Mouse (Mus musculus) right cerebral cortex, adult 18-20 months (tissue): ENCODE results near the gene A730071L15Rik.

Source experiments
- DNase-seq: peaks from one replicate; pipeline ENCODE4 v3.0.0; 2022; ENCODE audit warnings: mixed read lengths

Gene A730071L15Rik

DNA sequence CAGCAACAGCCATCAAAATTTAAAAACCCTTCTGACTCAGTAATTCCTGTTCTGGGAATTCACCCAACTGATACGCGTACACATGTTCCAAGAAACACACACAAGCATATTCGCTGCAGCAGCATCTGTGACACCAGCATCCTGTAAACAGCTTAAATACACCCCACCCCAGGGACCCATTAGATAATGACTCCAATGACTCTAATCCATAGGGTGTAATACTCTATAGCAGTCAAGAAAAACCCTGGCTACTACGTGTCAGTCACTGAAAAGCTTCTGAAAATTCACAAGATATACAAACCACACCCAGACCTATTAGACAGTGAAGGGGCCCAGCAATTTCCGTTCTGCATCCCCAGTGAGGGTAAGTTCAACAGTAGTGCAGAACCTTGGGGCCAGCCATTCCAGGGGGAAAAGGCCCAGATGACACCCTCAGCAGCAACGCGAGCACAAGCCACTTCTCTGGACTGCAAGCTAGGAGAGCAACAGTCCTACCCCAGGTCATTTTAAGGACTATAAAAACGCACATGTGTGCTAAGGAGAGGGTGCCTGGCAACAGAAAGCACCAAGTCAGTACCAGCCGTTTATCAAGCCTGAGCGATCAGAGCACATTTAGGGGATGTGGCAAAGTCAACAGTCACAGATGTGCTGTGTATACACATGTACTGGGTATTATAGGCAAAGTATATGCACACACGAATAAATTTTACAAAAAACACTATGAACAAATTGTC, 15.5 kb upstream of the A730071L15Rik start:
- no peak for DNase-seq

DNA sequence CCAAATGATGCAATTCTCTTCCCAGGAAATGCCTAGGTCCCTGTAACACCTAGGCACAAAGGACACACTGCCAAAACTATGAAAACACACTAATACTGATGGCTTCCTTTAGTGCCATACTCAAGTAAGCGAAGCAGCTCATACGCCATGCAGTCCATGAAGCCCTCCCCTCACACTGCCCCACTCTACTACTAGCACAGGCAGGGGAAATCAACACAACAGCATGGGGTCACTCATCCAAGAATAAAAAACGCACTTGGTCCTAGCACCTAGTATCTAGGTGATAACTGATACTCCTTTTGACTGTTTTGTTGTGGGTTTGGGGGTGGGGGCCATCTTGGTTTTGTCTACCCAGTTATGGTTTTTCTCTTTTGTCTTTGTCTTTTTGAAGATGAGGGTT, 12.4 kb upstream of the A730071L15Rik start:
- no peak for DNase-seq

DNA sequence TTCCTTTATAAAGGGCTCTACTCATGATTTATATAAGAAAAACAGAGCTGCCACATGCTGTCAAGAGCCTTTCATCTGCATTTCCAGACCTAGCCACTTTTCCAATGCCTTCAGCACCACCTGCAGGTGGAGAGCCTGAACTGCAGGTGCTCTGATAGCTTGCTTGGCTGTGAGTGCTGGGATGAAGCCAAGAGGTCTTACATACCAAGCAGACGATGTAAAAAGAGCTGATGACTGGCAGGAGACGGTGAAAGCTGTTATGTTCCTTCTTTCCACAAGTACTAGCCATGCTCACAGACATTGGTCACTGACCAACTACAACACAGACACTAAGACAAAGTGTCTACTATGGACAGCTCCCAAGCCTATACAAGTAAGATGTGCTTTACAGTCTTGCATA, 12.0 kb upstream of the A730071L15Rik start:
- peak; percentile 93 for DNase-seq

DNA sequence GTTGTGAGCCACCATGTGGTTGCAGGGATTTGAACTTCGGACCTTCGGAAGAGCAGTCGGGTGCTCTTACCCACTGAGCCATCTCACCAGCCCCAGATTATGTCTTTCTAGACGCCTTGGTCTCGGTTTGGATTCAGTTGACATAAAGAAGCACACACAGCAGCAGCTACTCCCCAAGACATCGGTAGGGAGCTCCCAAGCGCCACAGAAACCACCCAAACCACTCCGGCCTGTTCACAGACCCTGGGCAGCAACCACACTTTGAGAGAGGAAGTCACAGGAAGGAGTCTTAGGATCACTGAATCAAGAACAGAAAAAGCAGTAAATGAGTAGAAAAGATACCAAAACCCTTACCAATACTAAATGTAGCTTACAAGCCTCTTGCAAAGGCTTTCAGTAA, 3.0 kb upstream of the A730071L15Rik start:
- no peak for DNase-seq

DNA sequence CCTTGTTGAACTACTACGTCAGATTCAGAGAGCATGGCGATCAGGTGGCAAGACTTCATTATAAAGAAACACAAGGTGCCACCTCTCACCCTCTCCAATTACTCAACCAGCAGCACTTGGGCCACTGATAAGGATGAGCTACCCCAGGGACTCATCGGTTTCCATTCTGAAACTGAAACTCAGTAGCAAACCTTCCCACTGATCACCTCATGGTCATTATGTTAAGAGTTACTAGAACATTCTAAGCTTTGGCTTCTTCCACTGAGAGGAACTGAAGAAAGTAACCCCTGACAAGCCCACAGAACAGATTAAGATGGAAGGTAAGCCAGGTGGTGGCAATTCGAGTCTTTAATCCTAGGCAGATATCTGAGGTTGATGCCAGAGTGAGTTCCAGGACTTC, 1.4 kb upstream of the A730071L15Rik start:
- DNase-seq = no peak

DNA sequence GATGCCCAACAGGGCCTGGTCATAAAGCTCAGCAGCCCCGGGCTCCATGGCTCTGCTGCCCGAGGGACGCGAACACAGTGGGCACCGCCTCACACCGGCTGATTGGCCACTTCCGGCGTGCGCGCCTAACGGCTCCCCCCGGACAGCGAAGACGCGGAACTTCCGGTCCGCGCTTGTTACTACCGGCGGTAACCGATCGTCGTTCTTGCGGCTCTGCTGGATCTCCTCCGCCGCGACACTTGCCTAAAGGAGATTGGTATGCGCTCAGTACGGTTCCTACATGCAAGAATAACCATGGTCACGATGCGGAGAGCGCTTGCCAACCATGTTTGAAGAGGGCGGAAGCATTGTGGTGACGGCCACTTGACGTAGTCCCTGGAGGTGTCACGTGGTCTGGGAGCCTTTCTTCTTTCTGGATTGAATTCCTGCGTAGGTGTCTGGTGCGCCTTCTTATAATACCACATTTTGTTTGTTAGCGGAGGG, 299 bp downstream of the A730071L15Rik start, which contains the start of gene Nudcd3:
Nudcd3 (minus strand) TSS at position 329 of the 483 bp plus-strand sequence.
- DNase-seq = peak; percentile 90

DNA sequence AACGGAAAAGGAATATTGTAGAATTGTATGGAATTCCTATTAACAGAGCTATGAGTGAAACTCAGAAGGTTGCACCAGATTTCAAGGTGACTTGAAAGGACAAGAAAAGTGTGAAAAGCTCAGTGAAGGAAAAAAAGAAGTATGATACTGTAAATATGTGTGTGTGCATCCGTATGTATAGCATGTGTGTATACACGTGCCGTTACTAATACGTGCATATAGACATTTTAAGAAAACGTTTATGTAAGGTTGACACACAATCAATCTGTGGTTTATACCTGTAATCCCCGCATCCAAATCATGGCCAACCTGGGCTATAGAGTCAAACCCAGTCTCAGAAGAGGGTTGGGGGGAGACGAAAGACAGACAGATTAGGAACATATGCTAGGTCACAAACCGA, 741 bp downstream of the A730071L15Rik start:
- DNase-seq = no peak

DNA sequence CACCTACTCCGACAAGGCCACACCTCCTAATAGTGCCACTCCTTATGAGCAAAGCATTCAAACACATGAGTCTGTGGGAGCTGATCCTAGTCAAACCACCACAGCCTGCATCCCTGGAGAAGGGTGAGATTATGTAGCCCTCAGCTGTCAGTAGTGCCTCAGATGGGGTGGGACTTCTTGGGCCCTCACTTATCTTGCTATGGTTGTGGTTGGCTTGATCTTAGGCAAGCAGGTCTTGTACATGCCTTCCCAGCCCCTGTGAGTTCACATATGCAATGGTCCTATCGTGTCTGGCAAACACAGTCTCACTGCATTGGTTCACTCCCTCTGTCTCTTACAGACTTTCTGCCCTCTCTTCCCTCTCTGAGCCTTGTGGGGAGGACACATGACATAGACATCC, 7.3 kb downstream of the A730071L15Rik start:
- no peak for DNase-seq

DNA sequence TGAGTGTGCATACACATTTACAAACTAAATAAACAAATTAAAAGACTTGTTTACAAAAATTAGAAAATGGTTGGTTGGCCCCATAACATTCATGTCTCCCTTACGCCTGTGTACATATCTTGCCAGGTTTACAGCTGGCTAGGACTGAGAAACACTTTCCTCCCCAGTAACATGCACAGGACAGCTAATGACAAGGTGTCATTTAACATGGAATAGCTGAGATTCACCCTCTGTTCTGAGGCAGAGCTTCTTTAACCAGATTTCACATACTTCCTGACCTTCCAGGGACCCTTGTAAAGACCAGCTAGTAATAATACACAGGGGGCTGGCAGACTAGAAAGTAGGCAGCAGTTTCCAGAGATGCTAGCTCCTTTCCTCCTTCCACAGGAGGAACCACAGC, 8.3 kb downstream of the A730071L15Rik start:
- no peak for DNase-seq

DNA sequence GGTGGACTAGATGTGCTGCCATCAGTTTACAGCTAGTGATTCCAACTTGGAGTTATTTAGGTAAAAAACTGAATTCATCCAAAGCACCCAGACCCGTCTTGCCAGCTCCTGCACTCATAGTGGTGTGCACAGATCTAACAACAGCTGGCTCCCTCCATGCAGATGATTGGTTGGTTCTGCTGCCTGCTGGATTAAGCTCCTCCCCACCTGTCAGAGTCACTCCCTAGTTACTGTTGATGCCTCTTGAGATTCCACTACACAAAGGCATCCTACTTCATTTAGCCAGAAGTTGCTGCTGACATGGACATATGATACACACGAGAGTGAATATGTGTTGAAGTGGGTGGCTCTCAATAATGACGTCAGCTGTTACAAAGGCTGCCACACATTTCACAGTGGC, 17.0 kb downstream of the A730071L15Rik start:
- DNase-seq = no peak

DNA sequence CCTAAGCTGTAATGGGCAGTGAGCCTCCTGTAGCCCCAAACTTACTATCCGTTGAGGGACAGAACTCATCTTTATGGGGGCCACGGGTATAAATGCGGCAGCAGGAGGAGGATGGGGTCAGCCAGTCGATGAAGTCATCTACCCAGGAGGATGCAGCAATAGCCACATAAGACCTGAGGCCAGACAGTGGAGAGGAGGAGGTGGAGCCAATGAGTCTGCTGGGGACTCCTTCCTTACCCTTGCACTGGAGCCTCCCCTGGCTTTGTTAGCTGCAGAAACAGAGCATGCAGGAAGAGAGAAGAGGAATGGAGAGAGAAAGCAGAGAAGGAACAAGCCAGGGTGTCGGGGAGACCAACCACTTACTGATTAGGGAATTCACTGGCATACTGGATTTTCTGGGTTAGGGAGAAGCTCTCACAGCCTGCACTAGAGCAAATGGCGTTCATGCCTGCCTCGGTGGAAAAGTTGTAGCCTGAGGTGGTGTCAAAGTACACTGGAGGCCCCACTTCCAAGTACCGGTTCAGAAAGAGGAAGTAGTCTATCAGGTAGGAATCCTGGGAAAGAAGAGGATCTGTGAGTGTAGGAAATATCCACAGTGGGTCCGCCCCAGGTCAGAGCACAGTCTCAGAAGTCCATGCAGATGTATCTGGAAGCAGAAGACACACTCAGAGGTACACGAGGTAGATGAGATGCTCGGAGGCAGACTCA, 18.5 kb downstream of the A730071L15Rik start:
- no peak for DNase-seq

DNA sequence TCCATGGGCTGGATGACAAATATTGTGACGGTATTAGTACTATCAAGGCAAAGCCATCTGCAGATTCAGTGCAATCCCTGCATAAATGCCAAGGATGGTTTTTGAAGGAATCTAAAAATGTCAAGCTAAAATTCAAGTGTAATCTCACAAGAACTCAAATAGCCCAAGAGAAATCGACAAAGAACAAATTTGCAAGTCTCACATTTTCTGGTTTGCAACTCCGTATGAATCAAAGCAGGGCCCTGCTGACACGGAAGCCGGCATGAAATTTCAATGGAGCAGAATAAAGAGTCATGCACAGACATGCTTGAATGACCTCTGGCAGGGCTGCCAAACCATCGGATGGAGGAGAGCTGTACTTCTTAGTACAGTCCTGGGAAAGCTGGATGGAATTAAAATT, 20.1 kb downstream of the A730071L15Rik start:
- DNase-seq = no peak

DNA sequence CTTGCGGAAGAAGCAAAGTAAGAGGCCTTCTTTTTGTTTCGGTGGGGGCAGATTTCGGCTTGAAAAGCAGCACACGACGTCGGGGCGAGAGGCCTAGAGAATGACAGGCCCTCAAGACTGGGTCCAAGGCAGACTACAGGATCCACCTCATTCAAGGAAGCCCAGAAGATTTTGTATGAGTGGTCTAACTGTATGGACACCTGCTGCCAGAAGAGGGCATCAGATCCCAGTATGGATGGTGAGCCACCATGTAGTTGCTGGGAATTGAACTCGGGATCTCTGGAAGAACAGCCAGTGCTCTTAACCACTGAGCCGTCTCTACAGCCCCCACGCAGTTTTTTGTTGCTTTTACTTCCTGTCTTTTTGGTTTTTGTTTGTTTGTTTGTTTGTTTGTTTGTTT, 22.4 kb downstream of the A730071L15Rik start:
- no peak for DNase-seq

DNA sequence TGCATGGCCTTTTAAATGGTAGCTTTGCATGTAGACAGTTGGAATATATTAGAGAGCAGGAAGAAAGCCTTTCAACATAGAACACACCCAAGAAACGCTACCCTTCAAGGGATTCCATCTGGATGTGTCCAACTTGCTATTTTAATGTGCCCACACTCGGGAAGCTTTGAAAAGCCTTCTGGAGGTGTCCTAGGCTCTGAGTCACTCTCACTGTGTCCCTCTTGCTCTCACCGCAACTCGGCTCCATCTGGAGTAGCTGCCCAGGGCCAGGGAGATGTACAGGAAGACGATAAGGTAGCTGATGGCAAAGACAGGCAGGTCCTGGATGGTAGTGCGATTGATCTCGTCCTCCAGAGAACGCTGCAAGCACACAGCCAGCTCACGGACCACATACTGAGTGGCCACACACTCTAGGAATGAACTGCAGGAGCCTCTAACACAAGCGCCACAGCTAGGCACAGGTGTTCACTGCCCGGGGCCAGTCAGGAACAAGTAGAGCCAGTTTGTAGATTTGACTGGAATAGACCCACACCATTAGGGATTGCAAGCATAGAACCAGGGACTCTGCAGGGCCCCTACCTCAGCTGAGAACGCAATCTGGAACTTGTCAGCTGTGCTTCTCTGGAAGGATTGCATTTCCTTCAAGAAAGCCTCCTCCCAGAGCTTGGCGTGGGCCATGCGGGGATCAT, 24.9 kb downstream of the A730071L15Rik start:
- DNase-seq = peak; percentile 75

DNA sequence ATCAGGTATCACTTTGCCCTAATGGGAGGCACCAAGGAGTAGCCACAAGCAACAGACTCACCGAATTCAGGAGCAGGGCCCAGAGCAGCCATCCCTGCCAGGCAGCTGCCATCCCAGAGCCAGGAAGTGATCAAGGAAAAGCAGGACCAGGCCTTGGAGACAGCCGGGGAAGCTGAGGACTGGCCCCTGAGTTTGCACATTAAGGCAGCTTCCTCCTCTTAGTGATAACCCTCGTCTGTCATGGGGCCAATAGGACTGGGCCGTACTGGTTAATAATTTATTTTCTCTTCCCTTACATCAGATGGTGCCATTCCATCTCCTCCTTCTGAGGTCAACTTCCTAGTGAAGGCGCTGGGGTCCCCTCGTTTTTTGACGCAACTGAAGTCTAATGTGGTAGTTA, 30.2 kb downstream of the A730071L15Rik start, which contains the start of gene Npc1l1:
Npc1l1 (minus strand) TSS at position 132 of the 400 bp plus-strand sequence.
- DNase-seq = no peak

DNA sequence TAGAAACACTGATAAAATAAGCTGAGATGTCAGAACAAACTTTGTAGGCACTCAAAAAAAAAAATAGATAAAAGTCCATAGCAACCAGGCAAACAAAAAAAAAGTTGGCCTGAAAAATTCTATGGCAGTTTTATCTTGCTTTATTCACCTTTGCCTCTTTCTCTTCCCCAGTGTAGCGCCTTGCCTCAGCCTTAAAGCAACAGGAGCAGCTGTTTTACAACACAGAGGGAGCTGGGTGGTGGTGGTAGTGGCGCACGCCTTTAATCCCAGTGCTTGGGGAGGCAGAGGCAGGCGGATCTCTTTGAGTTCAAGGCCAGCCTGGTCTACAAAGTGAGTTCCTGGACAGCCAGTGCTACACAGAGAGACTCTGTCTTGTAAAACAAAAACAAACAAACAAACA, 33.2 kb downstream of the A730071L15Rik start:
- DNase-seq = no peak

DNA sequence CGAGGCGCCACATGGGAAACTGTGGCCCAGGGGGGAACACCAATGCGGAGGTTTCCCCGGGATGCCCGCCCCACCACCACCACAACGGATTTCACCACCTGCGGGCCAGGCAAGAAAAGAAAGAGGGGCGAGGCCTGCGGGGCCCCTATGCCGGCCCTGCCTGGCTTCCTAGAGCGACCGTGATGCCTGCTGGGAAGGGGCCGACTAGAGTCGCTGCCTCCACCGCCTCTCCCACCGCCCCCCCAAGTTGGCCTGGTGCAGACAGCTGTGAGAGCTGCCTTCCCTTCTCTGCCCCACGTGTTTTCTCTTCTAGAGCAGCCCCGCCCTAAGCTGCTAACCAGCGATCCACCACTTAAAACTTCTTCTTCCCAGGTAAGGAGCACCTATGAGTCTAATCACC, 44.9 kb downstream of the A730071L15Rik start:
- no peak for DNase-seq
